Mouse (Mus musculus) cortical plate, adult 2 months (tissue): ENCODE results near the gene Arhgap23.

Source experiments
- CTCF ChIP-seq: fragments of 200-500 bp; IDR thresholded peaks from 2 replicates; pipeline ENCODE4 v1.5.1; 2011; ENCODE audit warnings: mild to moderate bottlenecking, control low read depth, low read length; ENCODE audit not compliant: insufficient read depth; ENCODE audit errors: extremely low read depth
- POLR2A ChIP-seq: fragments of 200-500 bp; IDR thresholded peaks from 2 replicates; pipeline ENCODE4 v1.6.1; 2011; ENCODE audit warnings: mild to moderate bottlenecking, low read length, control low read depth; ENCODE audit not compliant: insufficient read depth; ENCODE audit errors: extremely low read depth

DNA sequence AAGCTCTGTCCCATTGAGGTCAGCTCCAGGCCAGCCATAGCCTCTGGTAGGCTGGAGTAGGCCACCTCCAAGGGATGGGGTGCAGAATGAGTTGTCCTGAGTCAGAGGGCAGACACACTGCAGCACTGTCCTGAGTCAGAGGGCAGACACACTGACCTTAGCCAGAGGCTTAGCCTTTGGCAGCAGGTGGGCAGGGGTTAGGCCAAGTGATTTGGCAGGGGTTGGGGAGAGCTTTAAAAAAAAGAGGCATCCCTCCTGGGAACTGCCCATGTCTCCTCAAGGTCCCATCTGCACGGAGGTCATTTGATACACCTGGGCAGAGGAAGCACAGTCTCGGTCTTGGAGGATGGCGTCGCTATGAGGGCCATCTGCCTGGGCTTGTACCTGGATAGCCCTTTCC, 48.7 kb downstream of the Arhgap23 start:
- TF ChIP-seq POLR2A (no peak), CTCF (no peak)
